Mouse (Mus musculus): ENCODE measurements around the gene Tmem150a.
A peak's percentile ranks its signal among the peaks of the same experiment; 100 is the strongest.

Tmem150a gene

GRCm38 (mm10) chr6:72407119-72407518, 51.9 kb downstream of the Tmem150a start:
- DNase-seq, result peak; percentile 82 to 88

Data from lung, postnatal 4 days (tissue).